Mouse (Mus musculus): Measurements from ENCODE around the gene Nfic. TPM values are rescaled to one million over a fixed set of nuclear protein-coding genes. Genes with fewer than 3 reads are reported as not detected.
A peak's percentile ranks its signal among the peaks of the same experiment; 100 is the strongest.

Nfic gene
- polyA plus RNA-seq, 1 experiment = 31.8 TPM

GRCm38 (mm10) chr10:81390678-81390965 lies 64.8 kb downstream of the Nfic start:
- no peak overlapping the region for H3K4me3 ChIP-seq (ENCODE audit: insufficient read depth, low read length)
- TF ChIP-seq CTCF (IDR thresholded peaks at IDR 0.05; ENCODE audit: low read depth, low read length) (no peak), POLR2A (IDR thresholded peaks at IDR 0.05; ENCODE audit: borderline replicate concordance, low read depth, low read length) (no peak)
- no peak overlapping the region for H3K27ac ChIP-seq (ENCODE audit: insufficient read depth, low read depth, low read length)
- peaks cover 24% of the 10 kb centered on the region for H3K4me1 ChIP-seq (ENCODE audit: control insufficient read depth, insufficient read depth, low read length)

GRCm38 (mm10) chr10:81389801-81390677 lies 65.4 kb downstream of the Nfic start:
- H3K4me1 ChIP-seq (ENCODE audit: control insufficient read depth, insufficient read depth, low read length) = peaks cover 29% of the 10 kb centered on the region
- TF ChIP-seq POLR2A (IDR thresholded peaks at IDR 0.05; ENCODE audit: borderline replicate concordance, low read depth, low read length) = no peak
- TF ChIP-seq CTCF (IDR thresholded peaks at IDR 0.05; ENCODE audit: low read depth, low read length) = peak; percentile 98
- H3K4me3 ChIP-seq (ENCODE audit: insufficient read depth, low read length) = no peak overlapping the region
- H3K27ac ChIP-seq (ENCODE audit: insufficient read depth, low read depth, low read length) = peak overlapping the region; percentile 58

GRCm38 (mm10) chr10:81389373-81389772 lies 66.1 kb downstream of the Nfic start:
- Histone ChIP-seq H3K4me3 (ENCODE audit: insufficient read depth, low read length) (no peak overlapping the region), H3K4me1 (ENCODE audit: control insufficient read depth, insufficient read depth, low read length) (peaks cover 29% of the 10 kb centered on the region), H3K27ac (ENCODE audit: insufficient read depth, low read depth, low read length) (peak overlapping the region; percentile 58)
- TF ChIP-seq POLR2A (IDR thresholded peaks at IDR 0.05; ENCODE audit: borderline replicate concordance, low read depth, low read length) (no peak), CTCF (IDR thresholded peaks at IDR 0.05; ENCODE audit: low read depth, low read length) (no peak)

GRCm38 (mm10) chr10:81388505-81389055 lies 66.9 kb downstream of the Nfic start, which contains the start of gene Gm48552:
Gene Gm48552, plus strand, starts transcription at chr10:81389005.
- peaks cover 29% of the 10 kb centered on the region for H3K4me1 ChIP-seq (ENCODE audit: control insufficient read depth, insufficient read depth, low read length)
- peak within 1 kb of the TSS; percentile 58 for H3K27ac ChIP-seq (ENCODE audit: insufficient read depth, low read depth, low read length)
- H3K4me3 ChIP-seq (ENCODE audit: insufficient read depth, low read length) = no peak within 1 kb of the TSS
- TF ChIP-seq POLR2A (IDR thresholded peaks at IDR 0.05; ENCODE audit: borderline replicate concordance, low read depth, low read length) (no peak), CTCF (IDR thresholded peaks at IDR 0.05; ENCODE audit: low read depth, low read length) (no peak)

GRCm38 (mm10) chr10:81387716-81388115 lies 67.7 kb downstream of the Nfic start:
- no peak overlapping the region for H3K27ac ChIP-seq (ENCODE audit: insufficient read depth, low read depth, low read length)
- peaks cover 29% of the 10 kb centered on the region for H3K4me1 ChIP-seq (ENCODE audit: control insufficient read depth, insufficient read depth, low read length)
- TF ChIP-seq CTCF (IDR thresholded peaks at IDR 0.05; ENCODE audit: low read depth, low read length) = no peak
- TF ChIP-seq POLR2A (IDR thresholded peaks at IDR 0.05; ENCODE audit: borderline replicate concordance, low read depth, low read length) = no peak
- no peak overlapping the region for H3K4me3 ChIP-seq (ENCODE audit: insufficient read depth, low read length)

GRCm38 (mm10) chr10:81385603-81386306 lies 69.7 kb downstream of the Nfic start:
- no peak for TF ChIP-seq CTCF (IDR thresholded peaks at IDR 0.05; ENCODE audit: low read depth, low read length)
- no peak for TF ChIP-seq POLR2A (IDR thresholded peaks at IDR 0.05; ENCODE audit: borderline replicate concordance, low read depth, low read length)
- H3K27ac ChIP-seq (ENCODE audit: insufficient read depth, low read depth, low read length) = no peak overlapping the region
- peak overlapping the region; percentile 92 for H3K4me3 ChIP-seq (ENCODE audit: insufficient read depth, low read length)
- peaks cover 39% of the 10 kb centered on the region for H3K4me1 ChIP-seq (ENCODE audit: control insufficient read depth, insufficient read depth, low read length)

- peaks cover 31% of the 10 kb centered on the region for H3K4me1 ChIP-seq (ENCODE audit: control insufficient read depth, insufficient read depth, low read length)
- TF ChIP-seq CTCF (IDR thresholded peaks at IDR 0.05; ENCODE audit: low read depth, low read length) (no peak), POLR2A (IDR thresholded peaks at IDR 0.05; ENCODE audit: borderline replicate concordance, low read depth, low read length) (no peak)
- H3K4me3 ChIP-seq (ENCODE audit: insufficient read depth, low read length) = peak overlapping the region; percentile 92
- peak overlapping the region; percentile 82 for H3K27ac ChIP-seq (ENCODE audit: insufficient read depth, low read depth, low read length)
These were observed 70.8 kb downstream of the Nfic start for GRCm38 (mm10) chr10:81384605-81384982.

- peaks cover 27% of the 10 kb centered on the region for H3K4me1 ChIP-seq (ENCODE audit: control insufficient read depth, insufficient read depth, low read length)
- H3K4me3 ChIP-seq (ENCODE audit: insufficient read depth, low read length) = peak within 1 kb of the TSS; percentile 92
- TF ChIP-seq CTCF (IDR thresholded peaks at IDR 0.05; ENCODE audit: low read depth, low read length) (no peak), POLR2A (IDR thresholded peaks at IDR 0.05; ENCODE audit: borderline replicate concordance, low read depth, low read length) (peak; percentile 77; the same call in 1 of the 2 replicates)
- H3K27ac ChIP-seq (ENCODE audit: insufficient read depth, low read depth, low read length) = peak within 1 kb of the TSS; percentile 82
These were observed 71.4 kb downstream of the Nfic start, which contains the start of the genes Dohh and Gm48551 for GRCm38 (mm10) chr10:81383802-81384604. Gene Dohh, plus strand, starts transcription at chr10:81384428. Gene Gm48551, plus strand, starts transcription at chr10:81384466.

- no peak for TF ChIP-seq POLR2A (IDR thresholded peaks at IDR 0.05; ENCODE audit: borderline replicate concordance, low read depth, low read length)
- no peak for TF ChIP-seq CTCF (IDR thresholded peaks at IDR 0.05; ENCODE audit: low read depth, low read length)
These were observed 73.4 kb downstream of the Nfic start for GRCm38 (mm10) chr10:81382039-81382438.

More at GRCm38 (mm10) chr10:81382039-81382438, 73.4 kb downstream of the Nfic start:
- Histone ChIP-seq H3K27ac (ENCODE audit: insufficient read depth, low read depth, low read length) (0 out of 2 replicates have a peak overlapping the region, but pooled peaks have one; percentile 9), H3K4me3 (ENCODE audit: insufficient read depth, low read length) (no peak overlapping the region), H3K4me1 (ENCODE audit: control insufficient read depth, insufficient read depth, low read length) (peaks cover 25% of the 10 kb centered on the region)
